Mouse (Mus musculus): ENCODE measurements at regions not wholly inside any gene's neighbourhood (a gene's known extent, or its start where the extent isn't known, plus 50 kb on each side); places are given as distances from the start of the nearest gene placed in this dataset.

DNA sequence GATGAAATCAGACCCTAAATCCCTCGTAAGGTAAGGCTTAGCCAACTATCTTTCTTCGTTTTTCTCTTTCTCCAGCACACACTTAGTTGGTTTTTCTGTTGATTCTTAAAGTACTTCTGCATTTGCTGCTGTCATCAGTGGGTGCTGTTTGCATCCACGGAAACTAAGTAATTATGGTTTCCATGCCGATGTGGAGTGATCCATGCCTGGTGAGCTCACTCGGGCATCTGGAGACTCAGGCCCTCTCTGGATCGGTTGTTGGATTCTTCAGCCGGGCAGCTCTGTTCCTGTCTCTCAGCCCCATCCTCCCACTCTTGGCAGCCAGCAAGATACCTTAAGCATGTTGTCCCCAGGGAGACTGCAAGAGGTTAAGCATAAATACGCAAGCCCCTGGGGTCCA is 97.4 kb upstream of the Cacna1e start:
- TF ChIP-seq CTCF (IDR thresholded peaks at IDR 0.05): no peak
- Histone ChIP-seq H3K4me3 (no peak overlapping the region), H3K27ac (no peak overlapping the region)
- no peak for DNase-seq
- intact Hi-C loops (cut with DNase I): no loop called here

DNA sequence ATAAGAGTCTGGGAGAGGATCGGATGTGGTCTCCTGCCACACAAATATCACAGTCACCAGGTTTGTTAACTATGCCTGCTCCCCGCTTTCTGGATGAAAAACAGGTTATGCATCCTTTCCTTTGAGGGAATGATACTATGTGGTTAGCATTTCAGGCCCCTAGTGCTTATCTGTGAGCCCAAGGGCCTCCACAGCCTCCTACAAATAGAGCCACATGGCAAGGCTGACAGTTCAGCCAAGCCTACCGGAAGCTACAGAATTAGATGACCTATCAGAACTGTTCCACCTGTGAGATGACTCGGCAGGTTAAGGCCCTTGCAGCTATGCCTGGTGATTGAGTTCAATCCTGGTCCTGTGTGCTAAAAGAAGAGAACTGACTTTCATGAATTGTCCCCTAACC is 91.4 kb upstream of the Cacna1e start:
- TF ChIP-seq CTCF (IDR thresholded peaks at IDR 0.05): no peak
- DNase-seq: no peak
- intact Hi-C loops (cut with DNase I): no loop called here

DNA sequence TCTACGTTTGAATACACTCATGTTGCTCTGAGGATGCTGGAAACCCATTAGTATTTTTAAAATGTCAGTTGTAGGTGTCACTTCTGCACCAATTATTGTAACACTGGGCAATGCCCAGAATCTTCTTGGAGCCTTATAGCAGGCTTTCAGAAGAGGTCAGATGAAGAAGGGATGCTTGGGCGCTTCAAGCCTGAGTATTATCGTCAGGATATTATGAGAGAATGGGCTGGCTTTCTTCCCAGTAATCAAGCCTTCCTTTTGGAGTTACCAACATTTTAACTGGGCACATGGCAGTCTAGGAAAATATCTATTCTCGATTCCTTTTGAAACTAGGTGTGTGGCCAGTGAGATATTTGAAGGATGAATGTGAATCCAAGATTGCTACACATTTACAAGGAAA is 77.0 kb upstream of the Cacna1e start:
- intact Hi-C loops (cut with DNase I): loop anchor here (2.0 kb wide), 1 partner anchor 46 kb away; no protein-coding TSS in a partner anchor
- no peak for TF ChIP-seq CTCF (IDR thresholded peaks at IDR 0.05)

More for the DNA sequence above, 91.4 kb upstream of the Cacna1e start:
- no peak overlapping the region for H3K4me3 ChIP-seq
- no peak overlapping the region for H3K27ac ChIP-seq

DNA sequence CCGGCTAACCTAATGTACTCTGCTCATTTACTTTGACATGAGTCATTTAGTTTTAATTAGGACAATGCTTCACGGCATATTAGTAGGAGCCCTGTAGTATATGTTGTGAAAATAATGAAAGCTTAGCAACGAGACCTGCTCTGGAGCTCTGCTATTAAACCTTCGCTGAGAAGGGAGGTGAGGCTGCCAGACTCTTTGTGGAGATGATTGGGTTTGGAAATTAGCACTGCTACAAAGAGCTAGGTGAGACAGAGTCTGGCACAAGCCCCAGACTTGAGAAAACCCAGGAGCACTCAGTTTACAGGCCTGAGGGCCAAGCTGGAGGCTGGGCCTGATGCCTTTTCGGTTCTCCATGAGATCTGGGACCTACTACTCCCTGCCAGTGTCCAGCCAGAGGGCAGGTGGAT is 72.3 kb upstream of the Cacna1e start:
- intact Hi-C loops (cut with DNase I): no loop called here
- no peak for TF ChIP-seq CTCF (IDR thresholded peaks at IDR 0.05)
- DNase-seq: no peak
- Histone ChIP-seq H3K4me3 (no peak overlapping the region), H3K27ac (no peak overlapping the region)

More for the DNA sequence above, 77.0 kb upstream of the Cacna1e start:
- Histone ChIP-seq H3K4me3 (no peak overlapping the region), H3K27ac (no peak overlapping the region)
- DNase-seq: no peak

DNA sequence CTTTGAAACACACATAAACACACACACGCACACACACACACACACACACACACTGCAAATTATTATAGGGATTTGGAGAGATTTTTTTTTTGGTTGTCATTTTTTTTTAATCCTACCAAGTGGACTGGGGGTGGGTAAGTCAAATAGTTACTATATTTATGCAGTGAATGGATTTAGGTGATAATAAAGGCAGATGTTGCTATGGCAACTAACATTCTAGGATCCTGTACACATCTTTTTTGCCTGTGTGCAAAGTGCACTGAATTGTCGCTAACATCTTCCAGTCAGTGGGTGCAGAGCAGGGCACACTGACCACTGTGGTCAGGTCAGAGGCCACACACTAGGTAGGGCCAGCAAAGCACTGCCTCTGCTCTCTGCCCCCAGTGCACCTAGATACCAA is 68.4 kb upstream of the Cacna1e start:
- TF ChIP-seq CTCF (IDR thresholded peaks at IDR 0.05): no peak
- H3K27ac ChIP-seq: no peak overlapping the region
- H3K4me3 ChIP-seq: no peak overlapping the region
- no peak for DNase-seq
- intact Hi-C loops (cut with DNase I): no loop called here

All from gastrocnemius, adult 2 months (tissue).